Mouse (Mus musculus) kidney, embryonic 16.5 days (tissue): Measurements from ENCODE around the gene Ncor2. TPM values are rescaled to one million over a fixed set of nuclear protein-coding genes. Genes with fewer than 3 reads are reported as not detected.

Experiments used
- ATAC-seq: fragments of 200-750 bp; cut with Nextera tagmentation; 2 replicates; pipeline ENCODE4 v1.8.0; 2017; ENCODE audit warnings: moderate TSS enrichment; ENCODE audit not compliant: low FRiP score, low TSS enrichment
- H3K27ac ChIP-seq: fragments of 300-500 bp; sonication (generic); 2 replicates; pipeline ENCODE4 v1.5.1; 2014; ENCODE audit warnings: low read length
- H3K27me3 ChIP-seq: fragments of 300-500 bp; sonication (generic); 2 replicates; pipeline ENCODE4 v1.6.1; 2014; ENCODE audit warnings: low read length, control low read depth, mixed read lengths; ENCODE audit not compliant: insufficient read depth
- H3K36me3 ChIP-seq: fragments of 300-500 bp; sonication (generic); 2 replicates; pipeline ENCODE4 v1.6.1; 2014; ENCODE audit warnings: low read length, control low read depth, mixed read lengths; ENCODE audit not compliant: insufficient read depth
- H3K4me1 ChIP-seq: fragments of 300-500 bp; sonication (generic); 2 replicates; pipeline ENCODE4 v1.6.1; 2014; ENCODE audit warnings: low read length, control low read depth, mixed read lengths; ENCODE audit not compliant: insufficient read depth
- H3K4me2 ChIP-seq: fragments of 300-500 bp; sonication (generic); replicated peaks from 2 replicates; pipeline ENCODE4 v1.6.1; 2014; ENCODE audit warnings: low read depth, low read length
- H3K4me3 ChIP-seq: fragments of 300-500 bp; sonication (generic); 2 replicates; pipeline ENCODE4 v1.5.1; 2014; ENCODE audit warnings: mild to moderate bottlenecking, low read length
- H3K9ac ChIP-seq: fragments of 300-500 bp; sonication (generic); replicated peaks from 2 replicates; pipeline ENCODE4 v1.6.1; 2014; ENCODE audit warnings: low read length
- H3K9me3 ChIP-seq: fragments of 300-500 bp; sonication (generic); 2 replicates; pipeline ENCODE4 v1.6.1; 2016; ENCODE audit warnings: low read length, control low read depth
- WGBS: fragments of 180-500 bp; shearing (Covaris S2); extraction: QIAGEN DNeasy Blood & Tissue Kit; methylation state at CpG from one replicate; pipeline ENCODE4 v1.1.7; 2014; 5-methylcytosine and 5-hydroxymethylcytosine counted together
- polyA plus RNA-seq: library from polyadenylated mRNA; unstranded; fragments of >200 nt; fragmentation: Nextera tagmentation; extraction: Ambion mirVana; gene quantifications from 2 replicates; pipeline ENCODE4 v1.2.1, GENCODE M21; 2015

The Ncor2 gene
- polyA plus RNA-seq, 1 experiment from 2014 or later, result 27.5 TPM

DNA sequence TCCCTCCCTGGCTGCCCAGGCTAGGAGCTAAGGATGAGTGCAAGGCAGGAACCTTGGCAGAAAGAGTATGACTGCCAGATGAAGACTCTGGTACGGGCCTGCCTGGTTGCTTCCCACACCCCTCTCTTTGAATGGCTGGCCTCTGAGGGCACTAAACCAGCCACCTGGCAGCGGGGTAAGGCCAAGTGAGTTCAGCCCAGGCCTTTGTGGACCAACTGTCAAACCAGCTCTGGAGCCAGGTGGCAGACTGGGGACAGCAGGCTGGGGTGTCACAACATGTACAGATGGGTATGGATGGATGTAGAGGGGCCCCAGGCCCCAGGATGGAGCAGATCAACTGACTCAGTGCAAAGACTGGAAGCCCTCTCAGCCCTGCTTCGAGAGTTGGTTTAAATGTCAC lies 164.0 kb downstream of the Ncor2 start:
- Histone ChIP-seq H3K27me3 (no peaks in the 10 kb centered on the region), H3K4me1 (peaks cover 4% of the 10 kb centered on the region; the same call in 1 of the 2 replicates), H3K27ac (no peak overlapping the region), H3K4me3 (no peak overlapping the region), H3K9ac (no peak overlapping the region), H3K9me3 (no peaks in the 10 kb centered on the region), H3K36me3 (peaks cover 50% of the 10 kb centered on the region), H3K4me2 (no peak overlapping the region)
- 94% methylated on average over 3 of the region's 3 CpGs for WGBS
- no peak for ATAC-seq

DNA sequence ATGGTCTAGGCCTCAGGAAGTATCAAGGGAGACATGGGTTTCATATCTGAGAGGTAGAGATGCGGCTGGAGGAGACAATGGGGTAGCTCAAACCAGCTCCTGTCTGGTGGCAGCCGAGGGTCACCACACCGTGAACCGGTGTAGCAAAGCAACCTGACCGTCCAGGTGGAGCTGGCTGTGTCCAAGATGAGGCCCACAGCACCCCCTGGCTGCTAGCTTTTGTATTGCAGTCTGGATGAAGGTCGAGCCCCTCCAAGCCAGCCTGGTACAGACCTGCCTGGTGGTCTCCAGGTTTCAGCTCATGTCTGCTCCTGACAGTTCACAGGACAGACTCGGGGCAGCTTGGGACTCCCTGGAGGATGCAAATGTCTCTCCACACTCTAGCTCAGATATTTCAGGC lies 164.5 kb downstream of the Ncor2 start:
- Histone ChIP-seq H3K4me3 (no peak overlapping the region), H3K4me1 (peaks cover 4% of the 10 kb centered on the region; the same call in 1 of the 2 replicates), H3K9ac (no peak overlapping the region), H3K27ac (no peak overlapping the region), H3K27me3 (no peaks in the 10 kb centered on the region), H3K9me3 (no peaks in the 10 kb centered on the region), H3K36me3 (peaks cover 49% of the 10 kb centered on the region), H3K4me2 (no peak overlapping the region)
- 52% methylated on average over 7 of the region's 7 CpGs for WGBS
- 0 out of 2 replicates have a peak, but pooled peaks have one; percentile 25 for ATAC-seq

DNA sequence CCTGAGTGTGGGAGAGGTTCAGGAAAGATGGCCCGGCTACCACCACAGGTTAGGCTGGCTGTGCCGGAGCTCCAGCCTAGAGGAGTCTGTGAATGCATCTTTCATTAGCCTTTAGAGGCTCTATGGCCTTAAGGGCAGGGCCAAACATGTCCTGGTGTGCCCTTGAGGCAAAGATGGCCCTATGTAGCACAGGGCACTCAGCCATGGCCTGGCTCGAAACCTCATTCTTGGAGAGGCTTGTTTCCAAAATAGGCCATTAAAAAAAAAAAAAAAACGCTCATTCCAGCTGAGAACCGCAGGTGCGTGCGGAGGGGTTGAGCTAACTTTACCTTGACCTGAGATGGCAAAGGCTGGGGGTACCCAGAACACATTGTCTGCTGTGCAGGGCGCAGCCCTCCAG lies 167.4 kb downstream of the Ncor2 start:
- Histone ChIP-seq H3K27me3 (no peaks in the 10 kb centered on the region), H3K4me3 (no peak overlapping the region), H3K27ac (no peak overlapping the region), H3K36me3 (peaks cover 30% of the 10 kb centered on the region), H3K4me1 (peaks cover 5% of the 10 kb centered on the region), H3K4me2 (no peak overlapping the region), H3K9ac (no peak overlapping the region), H3K9me3 (no peaks in the 10 kb centered on the region)
- 85% methylated on average over 8 of the region's 8 CpGs for WGBS
- no peak for ATAC-seq

- Histone ChIP-seq H3K9me3 (no peaks in the 10 kb centered on the region), H3K4me2 (no peak overlapping the region), H3K36me3 (peaks cover 26% of the 10 kb centered on the region), H3K4me1 (peaks cover 9% of the 10 kb centered on the region), H3K27me3 (no peaks in the 10 kb centered on the region), H3K27ac (no peak overlapping the region), H3K4me3 (no peak overlapping the region), H3K9ac (no peak overlapping the region)
- ATAC-seq, result no peak
- WGBS, result 75% methylated on average over 24 of the region's 24 CpGs
These were observed 167.9 kb downstream of the Ncor2 start for GRCm38 (mm10) chr5:125011166-125011565.

- H3K9ac ChIP-seq, result no peak overlapping the region
- H3K9me3 ChIP-seq, result no peaks in the 10 kb centered on the region
- H3K4me1 ChIP-seq, result peaks cover 33% of the 10 kb centered on the region
- ATAC-seq, result no peak
- H3K27me3 ChIP-seq, result peaks cover 6% of the 10 kb centered on the region
- 79% methylated on average over 5 of the region's 5 CpGs for WGBS
- H3K4me3 ChIP-seq, result no peak overlapping the region
- H3K27ac ChIP-seq, result no peak overlapping the region
- H3K4me2 ChIP-seq, result no peak overlapping the region
- H3K36me3 ChIP-seq, result peaks cover 11% of the 10 kb centered on the region; the same call in 1 of the 2 replicates
These were observed 172.1 kb downstream of the Ncor2 start for GRCm38 (mm10) chr5:125006896-125007295.

- Histone ChIP-seq H3K9me3 (no peaks in the 10 kb centered on the region), H3K4me2 (no peak overlapping the region), H3K4me3 (no peak overlapping the region), H3K36me3 (peaks cover 11% of the 10 kb centered on the region; the same call in 1 of the 2 replicates), H3K9ac (no peak overlapping the region), H3K27ac (no peak overlapping the region), H3K27me3 (peaks cover 6% of the 10 kb centered on the region), H3K4me1 (peaks cover 33% of the 10 kb centered on the region)
- 51% methylated on average over 9 of the region's 9 CpGs for WGBS
- ATAC-seq, result no peak
These were observed 173.0 kb downstream of the Ncor2 start for GRCm38 (mm10) chr5:125005871-125006652.

- H3K4me3 ChIP-seq, result peak overlapping the region; percentile 45
- peaks cover 33% of the 10 kb centered on the region for H3K4me1 ChIP-seq
- 11% methylated on average over 15 of the region's 15 CpGs for WGBS
- no peak overlapping the region for H3K27ac ChIP-seq
- H3K9me3 ChIP-seq, result no peaks in the 10 kb centered on the region
- ATAC-seq, result no peak
- H3K36me3 ChIP-seq, result no peaks in the 10 kb centered on the region
- peak overlapping the region; percentile 54 for H3K9ac ChIP-seq
- H3K27me3 ChIP-seq, result peaks cover 6% of the 10 kb centered on the region
- peak overlapping the region; percentile 63 for H3K4me2 ChIP-seq
These were observed 175.2 kb downstream of the Ncor2 start for GRCm38 (mm10) chr5:125003873-125004255.

DNA sequence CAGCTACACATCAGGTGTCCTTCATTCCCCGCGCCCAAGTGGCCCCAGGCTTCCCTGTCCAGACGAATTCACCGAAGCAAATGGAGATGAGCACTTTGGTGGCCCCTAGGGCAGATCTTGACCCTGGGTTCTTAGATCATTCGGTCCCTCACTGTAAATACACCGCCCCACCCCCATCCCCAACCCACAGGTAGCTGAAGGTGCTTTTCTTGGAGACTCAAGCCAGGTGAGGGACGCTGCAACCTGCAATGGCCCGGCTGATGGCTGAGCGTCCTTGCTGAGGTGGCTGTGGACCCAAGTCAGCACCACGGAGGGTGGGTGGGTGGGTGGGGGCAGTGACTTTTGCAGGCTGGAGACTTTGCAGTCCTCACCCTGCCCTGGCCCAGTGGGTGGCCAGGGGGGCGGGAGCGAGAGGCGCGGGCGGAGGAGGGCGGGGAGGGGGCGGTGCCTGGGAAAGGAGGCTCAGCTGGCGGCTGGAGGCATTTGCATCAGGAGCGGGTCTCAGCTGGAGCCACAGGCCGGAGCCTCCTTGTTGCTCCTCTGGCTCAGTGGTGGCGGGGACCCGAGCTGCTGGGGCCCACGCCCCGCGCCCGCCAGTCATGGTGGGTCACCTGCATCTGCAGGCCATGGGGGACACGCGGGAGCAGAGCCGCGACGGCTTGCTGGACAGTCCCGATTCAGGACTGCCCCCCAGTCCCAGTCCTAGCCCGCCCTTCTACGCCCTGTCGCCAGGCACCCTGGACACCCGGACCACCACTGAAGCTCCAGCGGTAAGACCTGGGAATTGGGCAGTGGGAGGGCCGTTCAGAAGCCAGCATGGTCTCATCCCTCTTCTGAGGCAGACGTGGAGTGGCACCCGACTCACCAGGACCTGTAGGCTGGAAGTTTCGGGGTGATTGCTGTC lies 175.8 kb downstream of the Ncor2 start, which contains the start of gene Rflna:
Gene Rflna, plus strand, starts transcription at position 253 of the 904 bp plus-strand sequence.
- Histone ChIP-seq H3K4me1 (peaks cover 33% of the 10 kb centered on the region), H3K36me3 (no peaks in the 10 kb centered on the region), H3K9me3 (no peaks in the 10 kb centered on the region), H3K4me2 (peak within 1 kb of the TSS; percentile 63), H3K9ac (peak within 1 kb of the TSS; percentile 54), H3K27me3 (peaks cover 6% of the 10 kb centered on the region), H3K27ac (no peak within 1 kb of the TSS), H3K4me3 (peak within 1 kb of the TSS; percentile 45)
- peak; percentile 81 for ATAC-seq
- WGBS, result 3% methylated on average over 29 of the region's 41 CpGs

DNA sequence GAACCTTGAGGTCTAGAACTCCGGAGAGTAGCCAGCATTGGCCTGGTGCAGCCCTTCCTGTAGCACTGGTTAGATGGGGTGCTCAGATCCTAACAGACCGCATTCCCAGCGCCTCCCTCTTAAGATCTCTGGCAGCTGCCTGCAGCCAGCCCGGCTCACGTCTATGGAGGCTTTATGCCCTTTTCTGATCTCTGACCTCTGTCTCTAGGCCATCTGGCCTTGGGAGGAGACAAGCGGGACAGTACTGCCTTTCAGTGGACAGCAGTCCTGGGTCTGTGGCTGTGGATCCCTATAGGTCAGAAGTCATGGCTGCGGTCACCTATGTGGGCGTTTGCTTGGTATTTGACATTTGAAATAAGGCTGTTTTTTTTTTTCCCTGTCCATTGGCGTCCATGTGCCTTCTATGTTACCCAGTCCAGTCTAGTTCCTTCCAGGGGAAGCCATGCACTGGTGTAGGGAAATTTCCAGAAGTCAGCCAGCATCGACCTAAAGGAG lies 178.2 kb downstream of the Ncor2 start:
- Histone ChIP-seq H3K4me1 (peaks cover 20% of the 10 kb centered on the region), H3K9ac (no peak overlapping the region), H3K36me3 (no peaks in the 10 kb centered on the region), H3K27me3 (peaks cover 6% of the 10 kb centered on the region), H3K4me3 (no peak overlapping the region), H3K27ac (no peak overlapping the region), H3K9me3 (no peaks in the 10 kb centered on the region), H3K4me2 (no peak overlapping the region)
- no peak for ATAC-seq
- WGBS, result 64% methylated on average over 10 of the region's 10 CpGs
